Mouse (Mus musculus) bone marrow, adult 2 months (tissue): Measurements from ENCODE around the gene Cnrip1.

ENCODE experiments used
- CTCF ChIP-seq: fragments of 200-500 bp; IDR thresholded peaks from 2 replicates; pipeline ENCODE4 v1.5.1; 2011; ENCODE audit warnings: low read length, control low read depth; ENCODE audit not compliant: control insufficient read depth, insufficient read depth
- POLR2A ChIP-seq: fragments of 200-500 bp; IDR thresholded peaks from 2 replicates; pipeline ENCODE4 v1.6.1; 2011; ENCODE audit warnings: low read depth, mild to moderate bottlenecking, control low read depth, low read length, borderline replicate concordance; ENCODE audit not compliant: control insufficient read depth

- TF ChIP-seq CTCF = no peak
- no peak for TF ChIP-seq POLR2A
Measured at GRCm38 (mm10) chr11:17126418-17126817, 75.0 kb downstream of the Cnrip1 start.
